Mouse (Mus musculus) left cerebral cortex, adult 18-20 months (tissue): ENCODE measurements around the gene Vmn1r32. TPM values are rescaled to one million over a fixed set of nuclear protein-coding genes. Genes with fewer than 3 reads are reported as not detected.

Experiments used
- DNase-seq, 2 experiments: peaks; one replicate each; pipeline ENCODE4 v3.0.0; 2021 to 2022; ENCODE audit warnings: low spot score in 2 of 2, mixed read lengths in 1 of 2
- long read RNA-seq, 2 experiments: library from polyadenylated mRNA; stranded (forward); transcript quantifications; one replicate each; pipeline ENCODE4 v2.0.0; 2021
- total RNA-seq, 2 experiments: library from RNA; stranded (reverse); gene quantifications; 2 replicates each; pipeline ENCODE4 v1.2.3; 2021

The Vmn1r32 gene
- not detected for total RNA-seq
- long read RNA-seq, experiment 1, result 0 reads
- long read RNA-seq, experiment 2, result 0 reads

DNA sequence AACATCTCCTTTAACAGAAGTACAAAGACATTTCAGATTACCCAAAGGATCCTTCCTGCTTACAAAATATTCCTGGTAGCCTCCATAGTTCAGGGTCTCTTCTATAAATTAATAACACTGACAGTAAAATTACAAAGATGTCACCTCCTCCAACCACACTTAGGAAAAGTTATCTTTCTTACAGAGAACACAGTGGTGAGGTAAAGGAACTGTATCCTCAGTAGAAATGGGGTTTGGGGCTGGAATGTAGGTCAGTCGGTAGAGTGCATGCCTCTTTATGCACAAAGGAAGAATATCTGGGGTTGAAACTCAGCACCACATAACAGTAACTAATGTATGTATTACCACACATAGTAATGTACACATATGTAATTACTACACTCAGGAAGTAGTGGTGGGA is at the start of gene Vmn1r32:
TSS of gene Vmn1r32 (minus strand) at position 101 of the 400 bp plus-strand sequence.
- no peak for DNase-seq

DNA sequence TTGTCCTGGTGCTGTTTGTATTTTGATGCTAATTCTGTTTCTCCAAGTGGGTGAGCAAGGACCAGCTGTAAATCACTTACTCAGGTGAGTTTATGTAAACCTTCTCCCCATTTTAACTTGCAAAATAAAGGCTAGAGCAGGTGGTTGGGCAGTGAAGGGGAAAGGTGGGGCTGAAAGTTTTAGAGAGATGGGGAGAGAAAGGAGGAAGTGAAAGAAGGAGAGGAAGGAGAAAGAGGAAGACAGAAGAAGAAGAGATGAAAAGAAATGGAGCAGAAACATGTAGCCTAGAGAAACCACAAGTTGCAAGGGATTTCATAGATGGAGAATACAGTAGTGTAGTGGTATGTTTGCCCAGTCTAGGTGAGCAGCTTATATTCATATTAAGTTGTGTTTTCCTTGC is 35.9 kb upstream of the Vmn1r32 start:
- DNase-seq, result no peak

- DNase-seq, result no peak
These were observed 23.9 kb downstream of the Vmn1r32 start for GRCm38 (mm10) chr6:66535966-66536365.

GRCm38 (mm10) chr6:66535028-66535862 is 24.7 kb downstream of the Vmn1r32 start, which contains the start of gene Mad2l1:
TSS of gene Mad2l1 (plus strand) at chr6:66535390.
- DNase-seq, result peak; percentile 96 to 97

DNA sequence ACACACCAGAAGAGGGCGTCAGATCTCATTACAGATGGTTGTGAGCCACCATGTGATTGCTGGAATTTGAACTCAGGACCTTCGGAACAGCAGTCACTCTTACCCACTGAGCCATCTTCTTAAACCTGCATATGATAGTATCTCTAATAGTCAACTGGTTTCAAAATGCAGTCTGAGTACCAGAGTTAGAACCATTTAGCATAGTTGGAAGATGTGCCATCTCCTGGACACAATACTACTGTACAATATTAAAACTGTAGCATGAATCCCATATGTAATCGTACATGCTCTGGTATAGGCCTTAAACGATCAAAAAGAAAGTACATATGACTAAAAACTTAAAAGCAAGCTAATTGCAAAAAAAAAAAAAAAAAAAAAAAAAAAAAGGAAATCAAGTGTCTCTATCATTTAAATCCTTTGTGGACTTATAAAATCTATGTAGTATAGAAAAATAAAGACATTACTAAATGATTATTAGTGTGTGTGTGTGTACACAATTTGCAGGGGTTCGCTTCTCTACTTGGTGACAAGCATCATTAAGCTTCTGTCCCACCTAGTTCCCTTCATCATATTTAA is 25.4 kb downstream of the Vmn1r32 start:
- no peak for DNase-seq

DNA sequence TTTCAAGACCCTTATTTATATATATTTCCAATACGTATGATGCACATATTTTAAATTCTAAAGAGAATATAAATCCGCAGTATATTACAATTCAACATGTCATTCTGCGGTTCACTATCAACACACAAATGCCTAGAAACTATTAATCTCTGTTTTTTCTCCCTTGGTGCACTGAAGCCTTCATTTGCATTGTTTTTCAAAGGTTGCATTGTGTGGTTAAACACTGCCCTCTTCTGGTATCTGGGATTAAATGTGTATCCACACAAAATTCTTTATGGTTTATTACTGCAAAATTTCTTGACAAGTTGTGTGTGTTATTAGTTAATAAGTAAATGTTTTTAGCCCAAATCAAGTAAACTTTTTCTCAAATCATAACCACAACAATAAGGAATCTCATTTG is 26.7 kb downstream of the Vmn1r32 start:
- DNase-seq, result peak in 1 of 2 experiments; percentile 21

- no peak for DNase-seq
These were observed 31.5 kb downstream of the Vmn1r32 start for GRCm38 (mm10) chr6:66528386-66528785.

- no peak for DNase-seq
These were observed 43.5 kb downstream of the Vmn1r32 start for GRCm38 (mm10) chr6:66516368-66516767.

Other genes with a start within 250 kb of the Vmn1r32 start
- 1 to 10 TPM; 8.9 to 9.2 TPM for gene Mad2l1, start 24.7 kb downstream of the Vmn1r32 start, total RNA-seq
- not detected for gene Vmn1r33, start 58.2 kb upstream of the Vmn1r32 start, total RNA-seq
- gene Vmn1r34, start 83.8 kb upstream of the Vmn1r32 start, total RNA-seq, result not detected
- not detected for gene Vmn1r35, start 125.8 kb upstream of the Vmn1r32 start, total RNA-seq
- not detected for gene Vmn1r36, start 159.1 kb upstream of the Vmn1r32 start, total RNA-seq
- gene Vmn1r37, start 169.3 kb upstream of the Vmn1r32 start, total RNA-seq, result not detected
- gene Vmn1r38, start 222.5 kb upstream of the Vmn1r32 start, total RNA-seq, result not detected